Mouse (Mus musculus) MEL (cell line): ENCODE measurements at regions not wholly inside any gene's neighbourhood (a gene's known extent, or its start where the extent isn't known, plus 50 kb on each side); places are given as distances from the start of the nearest gene placed in this dataset.

ENCODE experiments used
- DNase-seq: peaks from one replicate; pipeline ENCODE4 v3.0.0; 2011; ENCODE audit warnings: low read depth, low spot score
- H3K27ac ChIP-seq: 2 replicates; pipeline ENCODE4 v1.5.1; 2012; ENCODE audit warnings: low read depth, mild to moderate bottlenecking, control low read depth, low read length, moderate library complexity; ENCODE audit not compliant: control insufficient read depth
- H3K27me3 ChIP-seq, 2 experiments: fragments of 150-350 bp in 1 of 2; sonication (generic) in 1 of 2; 2 replicates each; pipeline ENCODE4 v1.6.1; 2012; ENCODE audit warnings: low read length in 2 of 2, mild to moderate bottlenecking in 2 of 2, improper control_type of control experiment in 1 of 2, moderate library complexity in 1 of 2; ENCODE audit not compliant: insufficient read depth in 2 of 2, control insufficient read depth in 1 of 2
- H3K36me3 ChIP-seq, 2 experiments: 2 replicates each; pipeline ENCODE4 v1.6.1; 2012 to 2014; ENCODE audit warnings: low read length in 2 of 2, improper control_type of control experiment in 1 of 2, inconsistent platforms in 1 of 2, mild to moderate bottlenecking in 1 of 2; ENCODE audit not compliant: insufficient read depth in 2 of 2, control insufficient read depth in 1 of 2
- H3K4me1 ChIP-seq, 2 experiments: fragments of 150-350 bp in 1 of 2; sonication (generic) in 1 of 2; 2 replicates each; pipeline ENCODE4 v1.6.1; 2012; ENCODE audit warnings: low read length in 2 of 2, improper control_type of control experiment in 1 of 2, mild to moderate bottlenecking in 1 of 2; ENCODE audit not compliant: insufficient read depth in 2 of 2, control insufficient read depth in 1 of 2
- H3K4me3 ChIP-seq, 2 experiments: fragments of 150-350 bp in 1 of 2; sonication (generic) in 1 of 2; 2 replicates each; pipeline ENCODE4 v1.5.1; 2012; ENCODE audit warnings: low read depth in 2 of 2, low read length in 2 of 2, mild to moderate bottlenecking in 2 of 2, moderate library complexity in 2 of 2, control low read depth in 1 of 2, improper control_type of control experiment in 1 of 2; ENCODE audit not compliant: control insufficient read depth in 1 of 2, insufficient read depth in 1 of 2
- H3K79me2 ChIP-seq: 2 replicates; pipeline ENCODE4 v1.6.1; 2012; ENCODE audit warnings: mild to moderate bottlenecking, low read length, moderate library complexity; ENCODE audit not compliant: control insufficient read depth, poor library complexity, insufficient read depth
- H3K9ac ChIP-seq: 2 replicates; pipeline ENCODE4 v1.6.1; 2012; ENCODE audit warnings: low read depth, mild to moderate bottlenecking, control low read depth, low read length, moderate library complexity; ENCODE audit not compliant: control insufficient read depth, poor library complexity, severe bottlenecking
- H3K9me3 ChIP-seq: fragments of 150-350 bp; sonication (generic); replicated peaks from 2 replicates; pipeline ENCODE4 v1.6.1; 2012; ENCODE audit warnings: mild to moderate bottlenecking, low read length, improper control_type of control experiment, moderate library complexity; ENCODE audit not compliant: insufficient read depth
- BHLHE40 ChIP-seq: IDR thresholded peaks from 2 replicates; pipeline ENCODE4 v1.6.1; 2012; ENCODE audit warnings: low read depth, mild to moderate bottlenecking, inconsistent platforms, low read length, improper control_type of control experiment, borderline replicate concordance
- CHD2 ChIP-seq: IDR thresholded peaks from 2 replicates; pipeline ENCODE4 v1.6.1; 2011; ENCODE audit warnings: low read length, improper control_type of control experiment
- E2F4 ChIP-seq: IDR thresholded peaks from 2 replicates; pipeline ENCODE4 v1.6.1; 2011; ENCODE audit warnings: low read depth, low read length, improper control_type of control experiment, borderline replicate concordance
- ELF1 ChIP-seq: IDR thresholded peaks from 2 replicates; pipeline ENCODE4 v1.6.1; 2014; ENCODE audit warnings: low read depth, mild to moderate bottlenecking, inconsistent platforms, low read length, improper control_type of control experiment, moderate library complexity
- EP300 ChIP-seq, 2 experiments: IDR thresholded peaks; 2 replicates each; pipeline ENCODE4 v1.6.1; 2011; ENCODE audit warnings: improper control_type of control experiment in 2 of 2, low read length in 2 of 2, low read depth in 1 of 2, mild to moderate bottlenecking in 1 of 2
- ETS1 ChIP-seq: IDR thresholded peaks from 2 replicates; pipeline ENCODE4 v1.6.1; 2012; ENCODE audit warnings: low read depth, mild to moderate bottlenecking, inconsistent platforms, low read length, improper control_type of control experiment, moderate library complexity
- GABPA ChIP-seq: IDR thresholded peaks from 2 replicates; pipeline ENCODE4 v1.6.1; 2012; ENCODE audit warnings: low read depth, mild to moderate bottlenecking, inconsistent platforms, low read length, improper control_type of control experiment, moderate library complexity
- GATA1 ChIP-seq: IDR thresholded peaks from 2 replicates; pipeline ENCODE4 v1.6.1; 2011; ENCODE audit warnings: low read depth, low read length, improper control_type of control experiment
- JUND ChIP-seq: IDR thresholded peaks from 2 replicates; pipeline ENCODE4 v1.6.1; 2011; ENCODE audit warnings: low read depth, mild to moderate bottlenecking, improper control_type of control experiment, low read length
- MAX ChIP-seq: IDR thresholded peaks from 2 replicates; pipeline ENCODE4 v1.6.1; 2011; ENCODE audit warnings: low read length, improper control_type of control experiment
- MXI1 ChIP-seq: IDR thresholded peaks from 2 replicates; pipeline ENCODE4 v1.6.1; 2011; ENCODE audit warnings: mild to moderate bottlenecking, low read depth, low read length, improper control_type of control experiment
- MYB ChIP-seq: IDR thresholded peaks from 2 replicates; pipeline ENCODE4 v1.6.1; 2011; ENCODE audit warnings: mild to moderate bottlenecking, low read depth, low read length, improper control_type of control experiment
- MYC ChIP-seq: IDR thresholded peaks from 2 replicates; pipeline ENCODE4 v1.6.1; 2011; ENCODE audit warnings: low read depth, mild to moderate bottlenecking, low read length, improper control_type of control experiment, moderate library complexity
- NRF1 ChIP-seq: IDR thresholded peaks from 2 replicates; pipeline ENCODE4 v1.6.1; 2014; ENCODE audit warnings: low read depth, mild to moderate bottlenecking, inconsistent platforms, low read length, improper control_type of control experiment, moderate library complexity; ENCODE audit not compliant: poor library complexity, insufficient read depth, severe bottlenecking
- POLR2AphosphoS2 ChIP-seq: IDR thresholded peaks from 2 replicates; pipeline ENCODE4 v1.6.1; 2011; ENCODE audit warnings: low read length, improper control_type of control experiment
- POLR2AphosphoS5 ChIP-seq: IDR thresholded peaks from 2 replicates; pipeline ENCODE4 v1.6.1; 2012; ENCODE audit warnings: low read depth, borderline replicate concordance, mild to moderate bottlenecking, inconsistent platforms, low read length, moderate library complexity, mixed read lengths
- RCOR1 ChIP-seq: IDR thresholded peaks from 2 replicates; pipeline ENCODE4 v1.6.1; 2012; ENCODE audit warnings: low read depth, mild to moderate bottlenecking, inconsistent platforms, low read length, improper control_type of control experiment
- SMC3 ChIP-seq: IDR thresholded peaks from 2 replicates; pipeline ENCODE4 v1.6.1; 2011; ENCODE audit warnings: low read depth, low read length, improper control_type of control experiment
- TCF12 ChIP-seq: IDR thresholded peaks from 2 replicates; pipeline ENCODE4 v1.6.1; 2014; ENCODE audit warnings: low read depth, mild to moderate bottlenecking, inconsistent platforms, low read length, improper control_type of control experiment, moderate library complexity
- USF1 ChIP-seq: IDR thresholded peaks from 2 replicates; pipeline ENCODE4 v1.6.1; 2014; ENCODE audit warnings: low read depth, mild to moderate bottlenecking, inconsistent platforms, low read length, improper control_type of control experiment, moderate library complexity
- USF2 ChIP-seq, 2 experiments: IDR thresholded peaks; 2 replicates each; pipeline ENCODE4 v1.6.1; 2011 to 2012; ENCODE audit warnings: improper control_type of control experiment in 2 of 2, low read length in 2 of 2, borderline replicate concordance in 1 of 2, inconsistent platforms in 1 of 2, low read depth in 1 of 2, mild to moderate bottlenecking in 1 of 2; ENCODE audit not compliant: insufficient read depth in 1 of 2
- ZNF384 ChIP-seq: IDR thresholded peaks from 2 replicates; pipeline ENCODE4 v1.6.1; 2012; ENCODE audit warnings: low read depth, mild to moderate bottlenecking, inconsistent platforms, low read length, improper control_type of control experiment

GRCm38 (mm10) chr10:117545842-117546631 is 83.3 kb upstream of the Cpm start:
- H3K79me2 ChIP-seq: no peaks in the 10 kb centered on the region
- no peak overlapping the region for H3K4me3 ChIP-seq
- H3K4me1 ChIP-seq: no peaks in the 10 kb centered on the region
- H3K9me3 ChIP-seq: no peaks in the 10 kb centered on the region
- no peak for DNase-seq
- no peak overlapping the region for H3K9ac ChIP-seq
- no peak overlapping the region for H3K27ac ChIP-seq
- no peaks in the 10 kb centered on the region for H3K36me3 ChIP-seq
- no peaks in the 10 kb centered on the region for H3K27me3 ChIP-seq
- TF ChIP-seq TCF12 (no peak), EP300 (IDR thresholded peaks at IDR 0.05; ENCODE audit: low read depth in 1 of 2, low read length in 2 of 2) (no peak), POLR2AphosphoS2 (no peak)

- Histone ChIP-seq H3K27me3 (no peaks in the 10 kb centered on the region; a peak in 1 of 4 replicates), H3K27ac (no peak overlapping the region), H3K36me3 (no peaks in the 10 kb centered on the region), H3K4me1 (no peaks in the 10 kb centered on the region), H3K9ac (no peak overlapping the region), H3K4me3 (no peak overlapping the region), H3K9me3 (no peaks in the 10 kb centered on the region), H3K79me2 (no peaks in the 10 kb centered on the region)
- TF ChIP-seq CHD2: no peak
- no peak for TF ChIP-seq MAX
- TF ChIP-seq MYC: no peak
- no peak for TF ChIP-seq MXI1
- no peak for TF ChIP-seq ELF1
- TF ChIP-seq ZNF384: no peak
- no peak for TF ChIP-seq JUND
- TF ChIP-seq GABPA: no peak
- no peak for TF ChIP-seq EP300 (IDR thresholded peaks at IDR 0.05; ENCODE audit: low read depth in 1 of 2, low read length in 2 of 2)
- no peak for TF ChIP-seq USF2 (IDR thresholded peaks at IDR 0.05; ENCODE audit: borderline replicate concordance in 1 of 2, insufficient read depth in 1 of 2, low read depth in 1 of 2, low read length in 2 of 2)
- TF ChIP-seq POLR2AphosphoS5: no peak
- no peak for TF ChIP-seq GATA1
- TF ChIP-seq E2F4: no peak
- TF ChIP-seq BHLHE40: no peak
- TF ChIP-seq SMC3: no peak
- TF ChIP-seq ETS1: no peak
- TF ChIP-seq RCOR1: no peak
- TF ChIP-seq NRF1: no peak
- TF ChIP-seq MYB: no peak
- TF ChIP-seq USF1: no peak
- DNase-seq: no peak
Observed at GRCm38 (mm10) chr10:117544680-117545546, 84.4 kb upstream of the Cpm start.
